Mouse (Mus musculus) lung, postnatal 0 days (tissue): ENCODE results near the gene Pcdh15.

Experiments
- CTCF ChIP-seq: IDR thresholded peaks from 2 replicates; pipeline ENCODE4 v1.5.1; 2016; ENCODE audit warnings: antibody characterized with exemption, mild to moderate bottlenecking
- EP300 ChIP-seq: IDR thresholded peaks from 2 replicates; pipeline ENCODE4 v1.6.1; 2016; ENCODE audit warnings: antibody characterized with exemption, mild to moderate bottlenecking, control low read depth

DNA sequence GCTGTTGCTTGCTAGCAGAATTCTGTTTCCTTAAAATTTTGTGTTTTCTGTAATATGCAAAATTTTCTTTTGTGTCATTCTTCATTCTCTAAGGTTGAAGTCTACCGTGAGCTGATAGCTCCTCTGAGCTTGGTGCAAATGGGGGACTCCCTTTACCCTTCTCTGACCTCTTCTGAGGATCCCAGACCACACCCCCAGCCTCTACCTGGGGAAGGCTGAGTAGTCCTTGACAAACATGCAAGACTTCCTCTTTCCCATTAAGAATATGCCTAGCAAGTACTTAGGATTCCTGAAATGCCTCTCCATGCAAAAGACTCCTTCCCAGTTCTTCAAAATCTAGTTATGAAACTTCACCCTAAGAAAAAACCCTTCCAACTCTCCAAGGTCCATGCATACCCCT lies 808.5 kb downstream of the Pcdh15 start:
- TF ChIP-seq CTCF (no peak), EP300 (no peak)
